In the genomic region with DNA sequence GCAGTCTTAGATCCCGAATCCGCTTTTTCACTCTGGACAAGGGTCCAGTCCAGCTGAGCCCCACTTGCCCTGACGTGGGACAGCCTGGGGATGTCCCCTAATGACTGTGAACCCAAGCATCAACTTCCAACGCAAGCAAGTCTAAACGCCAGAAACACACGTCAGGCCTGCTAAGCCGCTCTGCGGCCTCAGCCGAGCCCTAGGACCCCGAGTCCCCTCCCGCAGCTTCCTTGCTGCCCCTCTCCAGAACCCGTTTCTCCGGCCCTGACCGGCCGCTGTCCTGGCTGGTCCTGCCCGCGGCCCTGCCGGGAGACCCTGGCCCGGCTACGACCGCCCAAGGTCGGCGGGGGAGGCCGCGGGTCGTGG, we compare ENCODE assay signal across 8 mouse cellular contexts. TPM values are rescaled to one million over a fixed set of nuclear protein-coding genes. Genes with fewer than 3 reads are reported as not detected.
A peak's percentile ranks its signal among the peaks of the same experiment; 100 is the strongest.
DNase-seq lines count a peak whose midpoint lies in the region; ATAC-seq and TF ChIP-seq lines count a peak whose summit lies in the region.

No protein-coding gene starts in this region.

- no peaks in the 10 kb centered on the region for H3K27me3 ChIP-seq in heart, postnatal 0 days (ENCODE audit: control insufficient read depth, insufficient read depth, low read length)
- no peaks in the 10 kb centered on the region for H3K27me3 ChIP-seq in liver, embryonic 12.5 days (replicated peaks)

- peaks cover 6% of the 10 kb centered on the region for H3K4me1 ChIP-seq in lung, adult 2 months (ENCODE audit: control insufficient read depth, insufficient read depth, low read length)
- H3K4me1 ChIP-seq in heart, postnatal 0 days (ENCODE audit: control insufficient read depth, insufficient read depth), result peaks cover 25% of the 10 kb centered on the region
- H3K4me1 ChIP-seq in liver, embryonic 12.5 days, result peaks cover 36% of the 10 kb centered on the region

- no peak for TF ChIP-seq POLR2A in lung, adult 2 months (IDR thresholded peaks at IDR 0.05; ENCODE audit: borderline replicate concordance, extremely low read depth, low read depth, low read length)

- H3K9ac ChIP-seq in heart, postnatal 0 days (replicated peaks; ENCODE audit: low read depth, low read length), result peak overlapping the region; percentile 100
- peak overlapping the region; percentile 99 for H3K9ac ChIP-seq in liver, embryonic 12.5 days

- WGBS in lung, adult 2 months, result under 1% methylated on average over 26 of the region's 26 CpGs
- WGBS in heart, postnatal 0 days, result under 1% methylated on average over 25 of the region's 26 CpGs
- 3% methylated on average over 26 of the region's 26 CpGs for WGBS in liver, embryonic 12.5 days (ENCODE audit: insufficient replicate concordance)

- no peaks in the 10 kb centered on the region for H3K36me3 ChIP-seq in heart, postnatal 0 days (replicated peaks; ENCODE audit: control insufficient read depth, insufficient read depth, low read length)
- H3K36me3 ChIP-seq in liver, embryonic 12.5 days, result no peaks in the 10 kb centered on the region

- peak overlapping the region; percentile 78 for H3K4me3 ChIP-seq in lung, adult 2 months (replicated peaks; ENCODE audit: extremely low read depth, low read depth, low read length)
- peak overlapping the region; percentile 97 for H3K4me3 ChIP-seq in heart, postnatal 0 days (ENCODE audit: low read depth, low read length)
- peak overlapping the region; percentile 99 for H3K4me3 ChIP-seq in liver, embryonic 12.5 days

- TF ChIP-seq EP300 in heart, postnatal 0 days (IDR thresholded peaks at IDR 0.05; ENCODE audit: low read depth), result no peak

- H3K9me3 ChIP-seq in heart, postnatal 0 days (replicated peaks; ENCODE audit: control insufficient read depth, low read length), result no peaks in the 10 kb centered on the region
- H3K9me3 ChIP-seq in liver, embryonic 12.5 days (replicated peaks), result no peaks in the 10 kb centered on the region

- peak overlapping the region; percentile 81 for H3K4me2 ChIP-seq in heart, postnatal 0 days (ENCODE audit: low read depth, low read length)
- H3K4me2 ChIP-seq in liver, embryonic 12.5 days, result peak overlapping the region; percentile 94

- ATAC-seq in heart, postnatal 0 days (ENCODE audit: insufficient read depth, low read depth), result peak; percentile 72
- ATAC-seq in liver, embryonic 12.5 days, result peak; percentile 52

- H3K27ac ChIP-seq in heart, postnatal 0 days (ENCODE audit: low read depth), result peak overlapping the region; percentile 100
- peak overlapping the region; percentile 85 for H3K27ac ChIP-seq in liver, embryonic 12.5 days

- no peak for DNase-seq in lung, adult 2 months
- DNase-seq in lung, adult 18-20 months, result no peak
- DNase-seq in brain, adult 2 months (ENCODE audit: low read depth, low spot score), result peak; percentile 55
- DNase-seq in heart, postnatal 0 days (ENCODE audit: low spot score), result no peak
- peak; percentile 16 for DNase-seq in retina, adult 2 months (ENCODE audit: low read depth, low spot score)
- DNase-seq in cerebellum, adult 9-11 months, result no peak
- no peak for DNase-seq in urinary bladder, adult 2 months (ENCODE audit: low spot score)

- no peak for TF ChIP-seq CTCF in lung, adult 2 months (IDR thresholded peaks at IDR 0.05; ENCODE audit: insufficient read depth, low read length)
- TF ChIP-seq CTCF in heart, postnatal 0 days (IDR thresholded peaks at IDR 0.05; ENCODE audit: low read depth), result no peak

RNA-seq across cellular contexts. Expression of a gene that starts 21.6 kb away (rescaled TPM):
- polyA plus RNA-seq in lung, adult 2 months (2012; rRNA removed), result 21.5 and 21.9 TPM in 2 replicates
- total RNA-seq in heart, postnatal 0 days (2014; rRNA removed; ENCODE audit: low replicate concordance), result 71.3 and 72.9 TPM in 2 replicates
- 33.1 and 38.0 TPM in 2 replicates for polyA plus RNA-seq in heart, postnatal 0 days (2015; fragmentation: Nextera tagmentation; extraction: Ambion mirVana)
- 13.4 and 14.6 TPM in 2 replicates for polyA plus RNA-seq in liver, embryonic 12.5 days (2016; fragmentation: Nextera tagmentation; extraction: Ambion mirVana)
- polyA plus RNA-seq in urinary bladder, adult 2 months (2012; rRNA removed), result 20.2 and 21.0 TPM in 2 replicates

RNA-seq across cellular contexts. Expression of a gene that starts 25.1 kb away (rescaled TPM):
- polyA plus RNA-seq in lung, adult 2 months (2012; rRNA removed), result 130 and 199 TPM in 2 replicates
- 81.7 and 96.2 TPM in 2 replicates for total RNA-seq in heart, postnatal 0 days (2014; rRNA removed; ENCODE audit: low replicate concordance)
- 251 and 257 TPM in 2 replicates for polyA plus RNA-seq in heart, postnatal 0 days (2015; fragmentation: Nextera tagmentation; extraction: Ambion mirVana)
- polyA plus RNA-seq in liver, embryonic 12.5 days (2016; fragmentation: Nextera tagmentation; extraction: Ambion mirVana), result 143 and 149 TPM in 2 replicates
- polyA plus RNA-seq in urinary bladder, adult 2 months (2012; rRNA removed), result 81.2 and 82.7 TPM in 2 replicates

RNA-seq across cellular contexts. Expression of a gene that starts 47.7 kb away (rescaled TPM):
- 69.8 and 91.4 TPM in 2 replicates for polyA plus RNA-seq in lung, adult 2 months (2012; rRNA removed)
- 32.1 and 42.4 TPM in 2 replicates for total RNA-seq in heart, postnatal 0 days (2014; rRNA removed; ENCODE audit: low replicate concordance)
- 42.9 and 45.2 TPM in 2 replicates for polyA plus RNA-seq in heart, postnatal 0 days (2015; fragmentation: Nextera tagmentation; extraction: Ambion mirVana)
- 71.6 and 72.0 TPM in 2 replicates for polyA plus RNA-seq in liver, embryonic 12.5 days (2016; fragmentation: Nextera tagmentation; extraction: Ambion mirVana)
- 97.5 and 103 TPM in 2 replicates for polyA plus RNA-seq in urinary bladder, adult 2 months (2012; rRNA removed)

Comparison
In these comparisons a context has a peak if more than half of its experiments do, and no peak if none do; other contexts are left out.
1. DNase-seq: peak in brain, adult 2 months (single experiment) and retina, adult 2 months (single experiment); none in lung, adult 2 months (single experiment), lung, adult 18-20 months (0 of 2), heart, postnatal 0 days (single experiment), cerebellum, adult 9-11 months (single experiment) and urinary bladder, adult 2 months (single experiment).
2. Peak in every context shown above with its lines, with median percentiles within 50 percentile points of each other: H3K4me3 ChIP-seq.